Mouse (Mus musculus): ENCODE measurements around the gene Ssr2. TPM values are rescaled to one million over a fixed set of nuclear protein-coding genes. Genes with fewer than 3 reads are reported as not detected.

Ssr2 gene
- polyA plus RNA-seq, 1 experiment, result 294 TPM

DNA sequence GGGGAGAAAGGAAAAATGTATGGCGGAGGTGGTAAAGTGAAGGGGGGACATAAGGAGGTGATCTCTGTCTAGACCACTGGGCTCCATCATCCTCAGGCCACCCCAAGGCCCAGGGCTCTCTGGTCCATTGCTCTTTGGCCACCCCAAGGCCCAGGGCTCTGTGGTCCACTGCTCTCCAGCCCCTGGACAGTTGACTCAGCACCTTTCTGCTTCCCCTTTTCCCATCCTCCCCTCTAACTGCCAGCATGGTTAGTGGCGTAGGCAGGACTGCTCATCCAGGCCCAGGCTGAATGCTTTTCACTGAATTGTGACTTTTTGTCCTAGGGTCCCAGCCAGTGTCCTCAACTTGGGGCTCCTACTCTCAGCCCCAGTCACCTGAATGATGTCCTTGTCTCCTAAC lies 51.9 kb downstream of the Ssr2 start:
- H3K4me2 ChIP-seq (ENCODE audit: low read depth), result peak overlapping the region; percentile 96
- no peak overlapping the region for H3ac ChIP-seq (ENCODE audit: control insufficient read depth, insufficient read length)
- H3K4me3 ChIP-seq, result no peak overlapping the region
- peaks cover 37% of the 10 kb centered on the region for H3K36me3 ChIP-seq (ENCODE audit: control insufficient read depth, insufficient read depth)
- H3K79me2 ChIP-seq (ENCODE audit: control insufficient read depth, insufficient read depth), result peaks cover 91% of the 10 kb centered on the region
- TF ChIP-seq POLR2A (IDR thresholded peaks at IDR 0.05; ENCODE audit: insufficient read length, low read depth), result peak; percentile 36
- peak; percentile 58 for TF ChIP-seq POLR2AphosphoS2 (IDR thresholded peaks at IDR 0.05; ENCODE audit: insufficient read length, low read depth)
- TF ChIP-seq E2F4 (IDR thresholded peaks at IDR 0.05; ENCODE audit: insufficient read depth), result no peak
- H3K27me3 ChIP-seq (ENCODE audit: control insufficient read depth, insufficient read depth, insufficient read length), result no peaks in the 10 kb centered on the region

GRCm38 (mm10) chr3:88628766-88629165 lies 53.1 kb downstream of the Ssr2 start:
- Histone ChIP-seq H3K4me3 (no peak overlapping the region), H3K36me3 (ENCODE audit: control insufficient read depth, insufficient read depth) (peaks cover 49% of the 10 kb centered on the region), H3ac (ENCODE audit: control insufficient read depth, insufficient read length) (no peak overlapping the region), H3K79me2 (ENCODE audit: control insufficient read depth, insufficient read depth) (peaks cover 91% of the 10 kb centered on the region), H3K4me2 (ENCODE audit: low read depth) (peak overlapping the region; percentile 96), H3K27me3 (ENCODE audit: control insufficient read depth, insufficient read depth, insufficient read length) (no peaks in the 10 kb centered on the region)
- TF ChIP-seq MYOG (IDR thresholded peaks at IDR 0.05; ENCODE audit: control insufficient read depth in 1 of 3, insufficient read depth in 1 of 3, insufficient read length in 2 of 3, low read depth in 2 of 3), result no peak
- no peak for TF ChIP-seq CEBPB (IDR thresholded peaks at IDR 0.05; ENCODE audit: insufficient read depth, poor library complexity, severe bottlenecking)
- no peak for TF ChIP-seq MAX (IDR thresholded peaks at IDR 0.05; ENCODE audit: low read depth)
- TF ChIP-seq POLR2AphosphoS2 (IDR thresholded peaks at IDR 0.05; ENCODE audit: insufficient read length, low read depth), result no peak
- TF ChIP-seq MYOD1 (IDR thresholded peaks at IDR 0.05; ENCODE audit: control insufficient read depth in 1 of 3, insufficient read length in 2 of 3, low read depth in 2 of 3), result no peak
- no peak for TF ChIP-seq REST (IDR thresholded peaks at IDR 0.05; ENCODE audit: insufficient read depth, insufficient read length)
- no peak for TF ChIP-seq SRF (IDR thresholded peaks at IDR 0.05; ENCODE audit: control insufficient read depth, insufficient read length, low read depth)
- no peak for TF ChIP-seq POLR2A (IDR thresholded peaks at IDR 0.05; ENCODE audit: insufficient read length, low read depth)
- TF ChIP-seq TCF12 (IDR thresholded peaks at IDR 0.05; ENCODE audit: insufficient read depth, poor library complexity, severe bottlenecking), result no peak
- no peak for TF ChIP-seq USF1 (IDR thresholded peaks at IDR 0.05; ENCODE audit: low read depth)
- no peak for TF ChIP-seq TCF3 (IDR thresholded peaks at IDR 0.05; ENCODE audit: insufficient read length, low read depth)
- no peak for TF ChIP-seq E2F4 (IDR thresholded peaks at IDR 0.05; ENCODE audit: insufficient read depth)

GRCm38 (mm10) chr3:88629244-88629643 lies 53.6 kb downstream of the Ssr2 start:
- no peaks in the 10 kb centered on the region for H3K27me3 ChIP-seq (ENCODE audit: control insufficient read depth, insufficient read depth, insufficient read length)
- H3K4me3 ChIP-seq, result no peak overlapping the region
- TF ChIP-seq SRF (IDR thresholded peaks at IDR 0.05; ENCODE audit: control insufficient read depth, insufficient read length, low read depth), result no peak
- TF ChIP-seq TCF12 (IDR thresholded peaks at IDR 0.05; ENCODE audit: insufficient read depth, poor library complexity, severe bottlenecking), result no peak
- TF ChIP-seq TCF3 (IDR thresholded peaks at IDR 0.05; ENCODE audit: insufficient read length, low read depth), result no peak
- peak; percentile 83 for TF ChIP-seq POLR2AphosphoS2 (IDR thresholded peaks at IDR 0.05; ENCODE audit: insufficient read length, low read depth)
- no peak for TF ChIP-seq USF1 (IDR thresholded peaks at IDR 0.05; ENCODE audit: low read depth)
- TF ChIP-seq POLR2A (IDR thresholded peaks at IDR 0.05; ENCODE audit: insufficient read length, low read depth), result peak; percentile 56
- TF ChIP-seq REST (IDR thresholded peaks at IDR 0.05; ENCODE audit: insufficient read depth, insufficient read length), result no peak
- TF ChIP-seq E2F4 (IDR thresholded peaks at IDR 0.05; ENCODE audit: insufficient read depth), result no peak
- TF ChIP-seq MAX (IDR thresholded peaks at IDR 0.05; ENCODE audit: low read depth), result no peak
- peak in 1 of 3 experiments; percentile 7 for TF ChIP-seq MYOG (IDR thresholded peaks at IDR 0.05; ENCODE audit: control insufficient read depth in 1 of 3, insufficient read depth in 1 of 3, insufficient read length in 2 of 3, low read depth in 2 of 3)
- peak in 1 of 3 experiments; percentile 2 for TF ChIP-seq MYOD1 (IDR thresholded peaks at IDR 0.05; ENCODE audit: control insufficient read depth in 1 of 3, insufficient read length in 2 of 3, low read depth in 2 of 3)
- TF ChIP-seq CEBPB (IDR thresholded peaks at IDR 0.05; ENCODE audit: insufficient read depth, poor library complexity, severe bottlenecking), result no peak
- H3K4me2 ChIP-seq (ENCODE audit: low read depth), result peak overlapping the region; percentile 96
- H3K79me2 ChIP-seq (ENCODE audit: control insufficient read depth, insufficient read depth), result peaks cover 89% of the 10 kb centered on the region
- no peak overlapping the region for H3ac ChIP-seq (ENCODE audit: control insufficient read depth, insufficient read length)
- H3K36me3 ChIP-seq (ENCODE audit: control insufficient read depth, insufficient read depth), result peaks cover 54% of the 10 kb centered on the region

GRCm38 (mm10) chr3:88630018-88630417 lies 54.3 kb downstream of the Ssr2 start:
- peaks cover 62% of the 10 kb centered on the region for H3K36me3 ChIP-seq (ENCODE audit: control insufficient read depth, insufficient read depth)
- peaks cover 89% of the 10 kb centered on the region for H3K79me2 ChIP-seq (ENCODE audit: control insufficient read depth, insufficient read depth)
- H3K4me2 ChIP-seq (ENCODE audit: low read depth), result peak overlapping the region; percentile 96
- H3K27me3 ChIP-seq (ENCODE audit: control insufficient read depth, insufficient read depth, insufficient read length), result no peaks in the 10 kb centered on the region
- peak; percentile 89 for TF ChIP-seq TCF3 (IDR thresholded peaks at IDR 0.05; ENCODE audit: insufficient read length, low read depth)
- no peak for TF ChIP-seq MAX (IDR thresholded peaks at IDR 0.05; ENCODE audit: low read depth)
- peak; percentile 99 to 100 (median 100) for TF ChIP-seq MYOD1 (IDR thresholded peaks at IDR 0.05; ENCODE audit: control insufficient read depth in 1 of 3, insufficient read length in 2 of 3, low read depth in 2 of 3)
- peak; percentile 96 for TF ChIP-seq TCF12 (IDR thresholded peaks at IDR 0.05; ENCODE audit: insufficient read depth, poor library complexity, severe bottlenecking)
- TF ChIP-seq SRF (IDR thresholded peaks at IDR 0.05; ENCODE audit: control insufficient read depth, insufficient read length, low read depth), result peak; percentile 64
- peak; percentile 92 for TF ChIP-seq POLR2AphosphoS2 (IDR thresholded peaks at IDR 0.05; ENCODE audit: insufficient read length, low read depth)
- TF ChIP-seq E2F4 (IDR thresholded peaks at IDR 0.05; ENCODE audit: insufficient read depth), result no peak
- TF ChIP-seq POLR2A (IDR thresholded peaks at IDR 0.05; ENCODE audit: insufficient read length, low read depth), result peak; percentile 56
- no peak for TF ChIP-seq USF1 (IDR thresholded peaks at IDR 0.05; ENCODE audit: low read depth)
- peak; percentile 98 to 100 (median 99) for TF ChIP-seq MYOG (IDR thresholded peaks at IDR 0.05; ENCODE audit: control insufficient read depth in 1 of 3, insufficient read depth in 1 of 3, insufficient read length in 2 of 3, low read depth in 2 of 3)
- no peak for TF ChIP-seq CEBPB (IDR thresholded peaks at IDR 0.05; ENCODE audit: insufficient read depth, poor library complexity, severe bottlenecking)
- no peak for TF ChIP-seq REST (IDR thresholded peaks at IDR 0.05; ENCODE audit: insufficient read depth, insufficient read length)
- H3ac ChIP-seq (ENCODE audit: control insufficient read depth, insufficient read length), result no peak overlapping the region
- no peak overlapping the region for H3K4me3 ChIP-seq
